Mouse (Mus musculus): ENCODE results near the gene AA986860.

DNA sequence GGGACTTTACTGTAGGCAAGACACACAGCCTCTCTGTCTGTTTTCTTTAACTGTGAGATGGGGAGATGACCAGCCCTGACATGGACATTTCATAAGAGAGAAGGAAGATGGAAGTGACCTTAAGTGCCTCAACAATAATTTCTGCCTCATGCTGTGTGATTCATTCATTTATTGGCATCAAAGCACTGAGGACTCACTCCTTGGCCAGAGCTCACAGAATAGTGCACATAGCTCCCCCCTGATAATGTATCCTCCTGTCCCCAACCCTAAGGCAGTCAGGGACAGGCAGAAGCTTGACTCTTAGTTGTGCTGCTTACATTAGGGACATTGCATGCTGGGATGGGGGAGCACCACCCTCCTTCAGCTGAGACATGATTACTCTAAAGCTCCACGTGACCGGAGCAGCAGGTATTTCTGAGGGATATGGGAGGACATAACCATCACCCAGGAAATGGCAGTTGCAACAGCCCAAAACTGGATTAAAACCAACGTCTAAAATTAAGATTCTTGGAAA lies 39.3 kb downstream of the AA986860 start:
- TF ChIP-seq CTCF (IDR thresholded peaks at IDR 0.05; ENCODE audit: low read depth, low read length) (no peak), POLR2AphosphoS5 (IDR thresholded peaks at IDR 0.05; ENCODE audit: insufficient replicate concordance, low read depth, low read length) (no peak), TAL1 (conservative IDR thresholded peaks at IDR 0.05; ENCODE audit: low read depth, low read length) (no peak), GATA1 (IDR thresholded peaks at IDR 0.05; ENCODE audit: borderline replicate concordance, low read length) (no peak), GATA2 (IDR thresholded peaks at IDR 0.05; ENCODE audit: borderline replicate concordance, low read depth, low read length) (no peak)
